In the genomic region with DNA sequence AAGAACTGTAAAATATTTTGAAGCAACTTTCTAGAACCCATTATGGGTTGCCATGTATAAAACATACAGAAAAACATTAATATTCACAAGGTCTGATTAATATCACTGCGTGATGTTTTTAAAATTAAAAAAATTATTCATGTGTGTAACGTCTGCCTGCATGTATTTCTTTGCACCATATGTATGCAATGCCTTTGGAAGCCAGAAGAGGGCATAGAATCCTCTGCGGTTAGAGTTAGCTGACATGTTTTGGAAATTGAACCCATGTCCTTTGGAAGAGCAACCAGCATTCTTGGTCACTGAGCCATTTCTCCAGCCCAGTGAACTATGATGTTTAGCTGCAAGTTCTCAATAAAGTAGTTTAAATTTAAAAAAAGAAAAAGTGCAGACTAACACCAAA, we compare ENCODE assay signal across 19 mouse cellular contexts.
A peak's percentile ranks its signal among the peaks of the same experiment; 100 is the strongest.
DNase-seq lines count a peak whose midpoint lies in the region; ATAC-seq and TF ChIP-seq lines count a peak whose summit lies in the region.
"Had no signal": no experiment of that assay in that cellular context is flagged by ENCODE, and none has a peak within 500 bp of the region (broad histone marks: within the 10 kb centered on the region; RNA-seq: fewer than 3 reads in every experiment).

No protein-coding gene starts in this region.

- H3K27me3 ChIP-seq in hindbrain, postnatal 0 days (ENCODE audit: insufficient read depth, low read length), result no peaks in the 10 kb centered on the region
- no peaks in the 10 kb centered on the region for H3K27me3 ChIP-seq in hindbrain, embryonic 16.5 days (replicated peaks; ENCODE audit: control insufficient read depth, insufficient read depth, low read length)
- H3K27me3 ChIP-seq: embryonic facial prominence, embryonic 12.5 days; limb, embryonic 12.5 days; neural tube, embryonic 13.5 days had no signal

- no peak overlapping the region for H3K4me3 ChIP-seq in hindbrain, postnatal 0 days (ENCODE audit: low read length)
- H3K4me3 ChIP-seq in hindbrain, embryonic 16.5 days (ENCODE audit: low read length), result no peak overlapping the region
- H3K4me3 ChIP-seq: embryonic facial prominence, embryonic 12.5 days; heart, embryonic 10.5 days; left cerebral cortex, adult 2 months; limb, embryonic 12.5 days; neural tube, embryonic 13.5 days had no signal

- no peaks in the 10 kb centered on the region for H3K36me3 ChIP-seq in hindbrain, postnatal 0 days (ENCODE audit: insufficient read depth, low read length)
- H3K36me3 ChIP-seq in hindbrain, embryonic 16.5 days (ENCODE audit: control insufficient read depth, insufficient read depth, low read length), result no peaks in the 10 kb centered on the region
- H3K36me3 ChIP-seq: embryonic facial prominence, embryonic 12.5 days; heart, embryonic 10.5 days; limb, embryonic 12.5 days; neural tube, embryonic 13.5 days had no signal

- no peak for ATAC-seq in hindbrain, postnatal 0 days
- no peak for ATAC-seq in hindbrain, embryonic 16.5 days
- no peak for ATAC-seq in frontal cortex, adult (ENCODE audit: low TSS enrichment)
- ATAC-seq: intestine, embryonic 16.5 days had no signal

- H3K4me1 ChIP-seq in hindbrain, postnatal 0 days (ENCODE audit: insufficient read depth, low read length), result no peaks in the 10 kb centered on the region
- no peaks in the 10 kb centered on the region for H3K4me1 ChIP-seq in hindbrain, embryonic 16.5 days (ENCODE audit: control insufficient read depth, insufficient read depth, low read depth, low read length)
- H3K4me1 ChIP-seq: embryonic facial prominence, embryonic 12.5 days; heart, embryonic 10.5 days; limb, embryonic 12.5 days; neural tube, embryonic 13.5 days had no signal

- H3K27ac ChIP-seq in hindbrain, postnatal 0 days, result no peak overlapping the region
- no peak overlapping the region for H3K27ac ChIP-seq in hindbrain, embryonic 16.5 days (ENCODE audit: low read depth, low read length)
- H3K27ac ChIP-seq: embryonic facial prominence, embryonic 12.5 days; heart, embryonic 10.5 days; left cerebral cortex, adult 2 months; limb, embryonic 12.5 days; neural tube, embryonic 13.5 days had no signal

- peak; percentile 45 for TF ChIP-seq CTCF in hindbrain, postnatal 0 days (IDR thresholded peaks at IDR 0.05; ENCODE audit: low read depth)

- peak; percentile 5 to 6 for DNase-seq in cerebellum, postnatal 10 days
- DNase-seq in cerebellum, adult 8-10 months, result no peak
- DNase-seq in hindbrain, postnatal 0 days (ENCODE audit: low spot score), result no peak
- DNase-seq in A20 (ENCODE audit: low read depth, low spot score), result peak; percentile 14
- DNase-seq in ZHBTc4 (ENCODE audit: low read depth, low spot score), result peak; percentile 22
- no peak for DNase-seq in right cerebral cortex, postnatal 36 days (ENCODE audit: low spot score in 2 of 2)
- DNase-seq: adrenal gland, postnatal 25 days; gastrocnemius, postnatal 10 days; heart, postnatal 4 days; kidney, postnatal 4 days; retina, postnatal 1 day had no signal

- H3K9me3 ChIP-seq in hindbrain, postnatal 0 days (ENCODE audit: low read length), result no peaks in the 10 kb centered on the region
- H3K9me3 ChIP-seq in hindbrain, embryonic 16.5 days (ENCODE audit: control insufficient read depth, low read length), result no peaks in the 10 kb centered on the region
- H3K9me3 ChIP-seq: embryonic facial prominence, embryonic 12.5 days; heart, embryonic 10.5 days; limb, embryonic 12.5 days; neural tube, embryonic 13.5 days had no signal

- WGBS in hindbrain, postnatal 0 days, result 40% methylated on average over 3 of the region's 3 CpGs
- WGBS in hindbrain, embryonic 16.5 days, result 28% methylated on average over 3 of the region's 3 CpGs

- no peak overlapping the region for H3K4me2 ChIP-seq in hindbrain, postnatal 0 days (ENCODE audit: low read depth, low read length)
- no peak overlapping the region for H3K4me2 ChIP-seq in hindbrain, embryonic 16.5 days (ENCODE audit: low read length)
- H3K4me2 ChIP-seq: embryonic facial prominence, embryonic 12.5 days; limb, embryonic 12.5 days; neural tube, embryonic 13.5 days had no signal

- no peak overlapping the region for H3K9ac ChIP-seq in hindbrain, postnatal 0 days (replicated peaks; ENCODE audit: low read length)
- H3K9ac ChIP-seq in hindbrain, embryonic 16.5 days (ENCODE audit: low read depth, low read length), result no peak overlapping the region
- H3K9ac ChIP-seq: embryonic facial prominence, embryonic 12.5 days; limb, embryonic 12.5 days; neural tube, embryonic 13.5 days had no signal

Comparison
In these comparisons a context has a peak if more than half of its experiments do, and no peak if none do; other contexts are left out.
1. DNase-seq: peak in cerebellum, postnatal 10 days (2 of 2), A20 (single experiment) and ZHBTc4 (single experiment); none in cerebellum, adult 8-10 months (single experiment), hindbrain, postnatal 0 days (single experiment) and right cerebral cortex, postnatal 36 days (0 of 2).